Mouse (Mus musculus) liver, embryonic 15.5 days (tissue): ENCODE results near the gene Sema3f. TPM values are rescaled to one million over a fixed set of nuclear protein-coding genes. Genes with fewer than 3 reads are reported as not detected.
A peak's percentile ranks its signal among the peaks of the same experiment; 100 is the strongest.

ENCODE experiments used
- ATAC-seq: fragments of 200-750 bp; cut with Nextera tagmentation; 2 replicates; pipeline ENCODE4 v1.8.0; 2017; ENCODE audit warnings: moderate number of reproducible peaks, mild to moderate bottlenecking, moderate library complexity; ENCODE audit not compliant: insufficient read depth
- H3K27ac ChIP-seq: fragments of 300-500 bp; sonication (generic); replicated peaks from 2 replicates; pipeline ENCODE4 v1.5.1; 2015; ENCODE audit warnings: mild to moderate bottlenecking, inconsistent platforms
- H3K27me3 ChIP-seq: fragments of 300-500 bp; sonication (generic); 2 replicates; pipeline ENCODE4 v1.6.1; 2015; ENCODE audit warnings: mild to moderate bottlenecking, inconsistent platforms
- H3K36me3 ChIP-seq: fragments of 300-500 bp; sonication (generic); replicated peaks from 2 replicates; pipeline ENCODE4 v1.6.1; 2015; ENCODE audit warnings: moderate library complexity, mild to moderate bottlenecking, inconsistent platforms
- H3K4me1 ChIP-seq: fragments of 300-500 bp; sonication (generic); replicated peaks from 2 replicates; pipeline ENCODE4 v1.6.1; 2015; ENCODE audit warnings: inconsistent platforms
- H3K4me2 ChIP-seq: fragments of 300-500 bp; sonication (generic); 2 replicates; pipeline ENCODE4 v1.6.1; 2015; ENCODE audit warnings: moderate library complexity, mild to moderate bottlenecking, inconsistent platforms
- H3K4me3 ChIP-seq: fragments of 300-500 bp; sonication (generic); replicated peaks from 2 replicates; pipeline ENCODE4 v1.5.1; 2015; ENCODE audit warnings: mild to moderate bottlenecking, inconsistent platforms
- H3K9ac ChIP-seq: fragments of 300-500 bp; sonication (generic); 2 replicates; pipeline ENCODE4 v1.6.1; 2015; ENCODE audit warnings: moderate library complexity, mild to moderate bottlenecking, inconsistent platforms
- H3K9me3 ChIP-seq: fragments of 300-500 bp; sonication (generic); replicated peaks from 2 replicates; pipeline ENCODE4 v1.6.1; 2016; ENCODE audit warnings: inconsistent platforms
- WGBS: fragments of 180-500 bp; shearing (Covaris S2); methylation state at CpG from one replicate; pipeline ENCODE4 v1.1.7; 2015; ENCODE audit warnings: mixed read lengths; ENCODE audit not compliant: insufficient replicate concordance; 5-methylcytosine and 5-hydroxymethylcytosine counted together
- polyA plus RNA-seq: library from polyadenylated mRNA; unstranded; fragments of >200 nt; fragmentation: Nextera tagmentation; extraction: Ambion mirVana; gene quantifications from 2 replicates; pipeline ENCODE4 v1.2.1, GENCODE M21; 2015

Sema3f gene
- polyA plus RNA-seq, 1 experiment from 2014 or later, result 0.76 TPM

DNA sequence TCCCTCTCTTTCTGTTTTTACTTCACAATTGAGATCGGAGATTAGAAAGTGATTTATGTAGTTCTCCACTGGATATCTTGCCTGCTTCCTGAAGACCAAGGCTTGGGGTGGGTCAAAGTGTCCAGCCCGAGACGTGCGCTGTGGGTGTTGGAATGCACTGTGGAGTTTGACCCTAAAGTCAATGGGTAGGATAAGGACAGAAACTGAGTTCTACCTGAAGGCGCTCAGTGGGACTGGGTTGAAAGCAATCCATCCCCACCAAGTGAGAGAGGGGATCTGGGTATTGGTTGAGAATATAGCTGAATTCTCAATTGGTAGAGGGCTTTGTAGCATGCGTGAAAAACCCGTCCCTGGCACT lies 65.1 kb downstream of the Sema3f start:
- Histone ChIP-seq H3K36me3 (no peaks in the 10 kb centered on the region), H3K9me3 (no peaks in the 10 kb centered on the region), H3K4me1 (peaks cover 24% of the 10 kb centered on the region), H3K27ac (no peak overlapping the region), H3K4me2 (peak overlapping the region; percentile 78), H3K4me3 (peak overlapping the region; percentile 60; the same call in 1 of the 2 replicates), H3K27me3 (peaks cover 7% of the 10 kb centered on the region; the same call in 1 of the 2 replicates), H3K9ac (peak overlapping the region; percentile 33; the same call in 1 of the 2 replicates)
- no peak for ATAC-seq
- 31% methylated on average over 7 of the region's 7 CpGs for WGBS

DNA sequence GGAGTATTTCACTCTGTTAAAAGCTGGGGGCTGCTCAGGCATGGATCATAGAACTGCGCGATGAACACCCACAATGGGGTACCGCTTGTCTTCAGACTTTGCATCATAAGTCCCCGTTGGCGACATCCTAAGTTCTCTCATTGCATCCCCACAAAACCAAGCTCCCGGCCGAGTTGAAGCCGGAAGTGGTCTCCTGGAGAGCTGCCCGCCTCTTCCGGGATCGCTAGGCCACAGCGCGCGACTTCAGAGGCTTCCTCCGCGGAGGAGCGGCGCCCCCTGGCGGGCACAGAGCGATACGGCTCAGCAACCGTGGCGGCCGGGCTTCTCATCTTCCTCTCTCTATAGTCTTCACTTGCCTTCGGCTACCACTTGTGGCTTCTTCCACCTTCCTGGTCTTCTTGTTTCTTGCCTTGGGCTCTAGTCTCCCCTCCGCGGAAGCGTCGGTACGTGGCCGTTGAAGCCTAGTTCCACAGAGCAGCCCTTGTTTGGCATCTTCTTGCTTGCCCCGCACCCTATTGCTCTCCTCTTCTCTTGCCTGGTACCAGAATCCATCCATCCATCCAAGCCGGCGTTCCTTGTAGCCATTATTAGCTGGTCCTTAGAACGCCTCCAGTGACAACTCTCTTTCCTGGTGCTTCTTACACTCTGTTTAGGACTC lies 65.7 kb downstream of the Sema3f start:
- peak overlapping the region; percentile 78 for H3K4me2 ChIP-seq
- H3K4me1 ChIP-seq, result peaks cover 24% of the 10 kb centered on the region
- H3K9ac ChIP-seq, result peak overlapping the region; percentile 58
- H3K4me3 ChIP-seq, result peak overlapping the region; percentile 60
- no peaks in the 10 kb centered on the region for H3K36me3 ChIP-seq
- peak overlapping the region; percentile 31; the same call in 1 of the 2 replicates for H3K27ac ChIP-seq
- peak; percentile 77 for ATAC-seq
- no peaks in the 10 kb centered on the region for H3K9me3 ChIP-seq
- peaks cover 7% of the 10 kb centered on the region; the same call in 1 of the 2 replicates for H3K27me3 ChIP-seq
- WGBS, result 2% methylated on average over 35 of the region's 35 CpGs

DNA sequence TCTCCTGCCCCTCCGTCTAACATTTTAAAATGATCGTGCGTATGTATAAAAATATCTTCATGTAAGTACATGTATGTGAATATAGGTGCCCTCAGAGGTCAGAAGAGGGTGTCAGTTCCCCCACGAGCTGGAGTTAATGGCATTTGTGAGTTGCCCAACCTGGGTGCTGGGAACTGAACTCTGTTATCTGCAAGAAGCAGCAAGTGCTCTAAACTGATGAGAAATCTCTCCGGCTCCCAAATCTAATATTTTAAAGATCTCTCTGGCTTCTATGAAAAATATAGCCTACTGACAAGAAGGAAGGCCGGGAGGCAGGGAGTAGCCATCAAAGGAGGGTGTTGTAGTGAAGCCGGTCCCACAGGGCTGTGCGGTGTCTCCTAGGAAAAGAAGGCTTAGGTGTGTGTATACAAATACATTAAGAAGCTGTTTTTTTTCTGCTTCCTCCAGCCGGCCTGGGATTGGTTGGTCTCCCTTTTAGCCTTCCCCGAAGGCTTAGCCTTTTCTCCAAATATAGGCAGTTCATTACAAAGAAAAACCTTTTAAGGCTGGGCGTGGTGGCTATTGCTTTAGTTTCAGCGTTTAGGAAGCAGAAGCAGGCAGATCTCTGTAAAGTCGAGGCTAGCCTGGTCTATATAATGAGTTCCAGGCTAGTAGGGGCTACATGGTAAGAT lies 66.6 kb downstream of the Sema3f start:
- H3K9me3 ChIP-seq, result no peaks in the 10 kb centered on the region
- H3K36me3 ChIP-seq, result no peaks in the 10 kb centered on the region
- WGBS, result 64% methylated on average over 13 of the region's 13 CpGs
- peaks cover 7% of the 10 kb centered on the region; the same call in 1 of the 2 replicates for H3K27me3 ChIP-seq
- peaks cover 24% of the 10 kb centered on the region for H3K4me1 ChIP-seq
- no peak overlapping the region for H3K27ac ChIP-seq
- no peak for ATAC-seq
- H3K9ac ChIP-seq, result no peak overlapping the region
- peak overlapping the region; percentile 78 for H3K4me2 ChIP-seq
- peak overlapping the region; percentile 60; the same call in 1 of the 2 replicates for H3K4me3 ChIP-seq

DNA sequence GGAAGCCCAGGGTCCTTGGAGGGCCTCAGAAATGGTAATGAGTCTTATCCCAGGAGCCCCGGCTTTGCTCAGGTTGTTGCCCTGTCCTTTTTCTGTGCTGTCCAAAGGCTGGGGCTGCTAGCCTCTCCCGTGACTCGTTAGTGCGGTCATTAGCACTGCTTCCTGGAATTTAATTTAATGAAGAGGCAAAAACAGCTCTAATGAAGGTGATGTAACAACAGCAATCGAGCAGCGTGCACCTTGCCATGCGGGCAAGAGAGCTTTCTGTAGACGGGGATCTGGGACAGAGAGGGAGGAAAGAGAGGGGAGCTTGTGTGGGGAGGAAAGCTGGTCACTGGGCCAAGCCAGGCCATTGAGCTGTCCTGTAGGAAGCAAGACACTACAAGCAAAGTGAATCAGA lies 68.6 kb downstream of the Sema3f start:
- no peaks in the 10 kb centered on the region for H3K9me3 ChIP-seq
- peaks cover 28% of the 10 kb centered on the region for H3K4me1 ChIP-seq
- H3K4me2 ChIP-seq, result no peak overlapping the region
- H3K36me3 ChIP-seq, result no peaks in the 10 kb centered on the region
- no peak for ATAC-seq
- H3K9ac ChIP-seq, result no peak overlapping the region
- H3K4me3 ChIP-seq, result no peak overlapping the region
- 68% methylated on average over 8 of the region's 8 CpGs for WGBS
- H3K27ac ChIP-seq, result no peak overlapping the region
- H3K27me3 ChIP-seq, result peaks cover 7% of the 10 kb centered on the region; the same call in 1 of the 2 replicates

DNA sequence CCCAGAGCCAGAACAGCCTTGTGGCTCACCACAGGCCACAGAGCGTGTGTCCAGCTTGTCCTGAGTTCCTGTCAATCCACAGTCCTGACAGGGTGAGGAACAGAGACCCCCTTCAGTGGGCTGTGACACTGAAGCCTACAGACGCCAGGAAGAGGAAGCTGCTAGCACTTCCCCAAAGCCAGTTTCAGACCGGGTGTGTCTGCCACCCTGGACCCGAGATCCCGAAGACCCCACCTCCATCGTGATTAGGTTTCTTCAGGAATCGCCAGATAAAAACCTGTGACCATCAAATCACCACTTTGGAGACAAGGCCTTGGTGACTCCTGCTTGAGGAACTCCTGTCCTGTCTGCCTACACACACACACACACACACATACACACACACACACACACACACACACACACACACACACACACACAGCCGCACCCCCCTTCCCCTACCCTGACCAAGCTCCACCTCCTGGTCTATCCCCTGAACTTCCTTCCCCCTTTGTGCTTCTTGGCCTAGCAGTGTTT lies 70.0 kb downstream of the Sema3f start:
- Histone ChIP-seq H3K9ac (no peak overlapping the region), H3K36me3 (no peaks in the 10 kb centered on the region), H3K4me2 (0 out of 2 replicates have a peak overlapping the region, but pooled peaks have one; percentile 0), H3K27me3 (peaks cover 7% of the 10 kb centered on the region; the same call in 1 of the 2 replicates), H3K4me1 (peaks cover 35% of the 10 kb centered on the region), H3K27ac (peak overlapping the region; percentile 46), H3K4me3 (no peak overlapping the region), H3K9me3 (no peaks in the 10 kb centered on the region)
- no peak for ATAC-seq
- WGBS, result 11% methylated on average over 8 of the region's 8 CpGs

DNA sequence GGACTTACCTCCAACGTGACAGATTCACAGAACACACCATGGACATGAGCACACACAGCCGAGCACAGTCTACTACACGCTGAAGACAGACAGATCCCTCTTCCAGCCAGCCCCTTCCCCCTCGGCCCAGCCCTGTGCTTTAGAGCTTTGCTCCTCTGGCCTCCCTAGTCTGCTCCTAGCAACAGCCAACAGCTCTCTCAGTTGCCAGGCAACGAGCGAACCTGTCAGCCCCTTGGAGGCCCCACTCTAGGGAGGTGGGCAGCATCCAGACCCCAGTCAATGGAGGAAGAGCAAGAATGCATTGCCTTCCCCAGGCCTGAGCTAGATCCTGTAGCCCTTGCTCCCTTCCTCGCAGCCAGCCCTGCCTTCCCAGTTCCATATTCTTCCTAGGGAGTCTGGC lies 73.2 kb downstream of the Sema3f start:
- peaks cover 3% of the 10 kb centered on the region; the same call in 1 of the 2 replicates for H3K36me3 ChIP-seq
- H3K4me2 ChIP-seq, result no peak overlapping the region
- WGBS, result 71% methylated on average over 7 of the region's 7 CpGs
- H3K9me3 ChIP-seq, result no peaks in the 10 kb centered on the region
- H3K4me1 ChIP-seq, result peaks cover 39% of the 10 kb centered on the region
- H3K27me3 ChIP-seq, result no peaks in the 10 kb centered on the region
- no peak for ATAC-seq
- H3K4me3 ChIP-seq, result no peak overlapping the region
- no peak overlapping the region for H3K27ac ChIP-seq
- no peak overlapping the region for H3K9ac ChIP-seq

DNA sequence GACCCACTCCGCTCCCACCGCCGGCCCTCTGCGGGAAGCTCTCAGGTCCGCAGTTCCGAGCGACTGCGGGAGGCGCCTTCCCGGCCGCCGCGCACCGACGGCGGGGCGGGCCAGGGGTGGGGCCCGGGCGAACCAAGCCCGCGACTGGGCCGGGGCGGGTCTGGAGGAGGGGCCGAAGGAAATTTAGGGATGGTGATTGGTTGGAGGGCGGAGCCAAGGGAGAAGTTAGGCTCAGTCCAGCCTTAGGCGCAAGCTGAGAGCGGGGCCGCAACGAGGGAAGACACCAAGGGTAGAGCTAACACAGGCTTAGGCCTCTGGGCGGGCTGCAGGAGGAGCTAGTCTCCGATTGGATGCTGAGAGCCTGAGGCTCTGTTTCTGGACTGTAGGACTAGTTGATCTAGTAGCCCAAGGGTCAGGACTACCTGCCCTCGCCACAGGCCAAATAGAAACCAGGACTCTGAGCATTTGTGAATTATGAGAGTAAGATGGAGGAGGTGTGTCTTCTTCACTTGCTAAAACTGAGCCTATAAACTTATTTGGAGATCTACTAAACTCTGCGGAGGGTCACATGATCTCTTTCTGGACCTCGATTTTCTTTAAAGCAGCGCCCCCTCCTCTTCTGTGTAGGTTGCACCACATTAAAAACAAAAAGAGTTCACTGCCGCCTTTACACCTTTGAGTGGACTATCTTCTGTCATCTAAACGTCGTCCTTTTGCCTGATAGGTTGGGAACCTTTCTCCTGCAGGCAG lies 74.8 kb downstream of the Sema3f start, which contains the start of gene Gnai2:
Gene Gnai2 (minus strand): TSS at position 89 of the 750 bp plus-strand sequence.
- 2% methylated on average over 37 of the region's 38 CpGs for WGBS
- peak; percentile 94 for ATAC-seq
- Histone ChIP-seq H3K4me3 (peak within 1 kb of the TSS; percentile 81), H3K9ac (peak within 1 kb of the TSS; percentile 93), H3K4me1 (peaks cover 55% of the 10 kb centered on the region), H3K27me3 (no peaks in the 10 kb centered on the region), H3K4me2 (peak within 1 kb of the TSS; percentile 99), H3K27ac (peak within 1 kb of the TSS; percentile 89), H3K9me3 (no peaks in the 10 kb centered on the region), H3K36me3 (peaks cover 18% of the 10 kb centered on the region; the same call in 1 of the 2 replicates)

DNA sequence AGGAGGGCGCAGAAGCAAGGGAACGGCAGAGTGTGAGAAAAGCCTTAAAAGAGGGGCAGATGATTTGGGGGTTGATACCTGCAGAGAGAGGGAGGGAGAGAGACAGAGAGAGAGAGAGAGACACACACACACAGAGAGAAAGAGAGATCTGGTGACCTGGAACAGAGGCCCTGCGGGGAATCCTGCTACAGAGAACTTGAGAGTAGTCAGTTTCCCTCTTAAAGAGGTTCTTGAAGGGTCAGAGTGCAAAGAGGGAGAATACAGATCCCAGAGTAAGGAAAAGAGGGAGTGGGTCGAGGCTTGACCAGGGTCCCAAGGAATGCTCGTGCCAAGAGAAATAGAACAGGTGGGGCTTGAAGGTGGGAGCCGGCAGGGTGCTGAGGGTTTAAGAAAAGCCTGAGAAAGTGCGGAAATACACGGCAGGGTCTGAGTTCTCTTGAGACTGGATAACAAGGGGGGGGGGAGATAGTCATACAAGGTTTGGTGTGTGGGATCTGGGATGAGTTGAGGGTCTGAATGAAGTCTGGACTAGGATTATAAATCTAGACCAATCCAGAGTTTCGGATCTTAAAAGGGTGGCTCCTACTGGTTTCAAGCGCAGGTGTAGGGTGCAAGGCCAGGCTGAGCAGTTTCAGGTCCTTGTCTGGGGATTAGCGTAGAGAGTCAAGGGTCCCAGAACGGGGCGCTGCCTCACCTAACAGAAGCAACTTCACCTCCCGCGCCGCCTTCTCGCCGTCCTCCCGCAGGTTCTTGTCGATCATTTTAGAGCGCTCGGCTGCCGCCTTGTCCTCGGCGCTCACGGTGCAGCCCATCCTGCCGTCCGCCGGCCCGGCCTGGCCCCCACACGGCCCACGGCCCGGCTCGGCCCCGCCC lies 75.6 kb downstream of the Sema3f start:
- peak; percentile 11 for ATAC-seq
- Histone ChIP-seq H3K4me1 (peaks cover 63% of the 10 kb centered on the region), H3K4me3 (peak overlapping the region; percentile 81), H3K4me2 (peak overlapping the region; percentile 99), H3K9me3 (no peaks in the 10 kb centered on the region), H3K9ac (peak overlapping the region; percentile 93), H3K36me3 (peaks cover 18% of the 10 kb centered on the region; the same call in 1 of the 2 replicates), H3K27me3 (no peaks in the 10 kb centered on the region), H3K27ac (peak overlapping the region; percentile 89)
- under 1% methylated on average over 35 of the region's 35 CpGs for WGBS

DNA sequence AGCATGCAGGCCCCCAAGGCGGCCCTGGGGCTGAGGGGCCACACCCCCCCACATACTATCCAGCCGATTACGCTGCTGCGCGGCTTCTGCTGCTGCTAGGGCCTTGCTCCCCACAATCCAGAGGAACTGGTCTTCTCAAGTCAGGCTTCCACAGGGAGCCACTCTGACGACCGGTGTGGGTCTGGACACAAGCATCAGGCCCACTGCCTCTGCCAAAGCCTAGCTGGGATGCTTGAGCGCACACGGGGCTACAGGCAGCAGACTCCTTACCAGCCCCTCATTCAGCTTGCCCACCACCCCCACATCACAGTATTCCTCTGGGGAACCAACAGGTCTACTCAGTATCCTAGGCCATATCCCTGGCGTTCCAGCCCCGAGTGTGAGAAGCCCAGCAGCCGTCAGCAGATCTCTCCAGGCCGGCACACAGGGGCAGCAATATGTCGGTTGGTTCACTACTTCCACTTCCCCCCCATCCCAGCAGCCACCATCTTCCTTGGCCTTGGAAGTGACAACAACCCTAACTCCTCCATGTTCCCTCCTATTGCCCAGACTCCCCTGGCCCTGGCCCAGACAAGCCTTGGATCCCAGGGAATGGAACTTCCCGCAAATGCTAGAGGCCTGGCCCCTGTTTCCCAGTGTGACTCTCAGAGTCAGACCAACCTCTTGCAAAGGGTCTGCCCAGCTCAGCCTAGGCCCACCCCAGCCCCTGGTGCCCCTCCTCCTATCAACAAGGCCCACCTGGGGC lies 76.4 kb downstream of the Sema3f start:
- H3K9me3 ChIP-seq, result no peaks in the 10 kb centered on the region
- 0 out of 2 replicates have a peak, but pooled peaks have one; percentile 8 for ATAC-seq
- peak overlapping the region; percentile 99 for H3K4me2 ChIP-seq
- H3K4me3 ChIP-seq, result peak overlapping the region; percentile 81
- H3K36me3 ChIP-seq, result peaks cover 18% of the 10 kb centered on the region; the same call in 1 of the 2 replicates
- peaks cover 71% of the 10 kb centered on the region for H3K4me1 ChIP-seq
- H3K27ac ChIP-seq, result peak overlapping the region; percentile 89
- H3K27me3 ChIP-seq, result no peaks in the 10 kb centered on the region
- under 1% methylated on average over 15 of the region's 15 CpGs for WGBS
- peak overlapping the region; percentile 93 for H3K9ac ChIP-seq
